Mouse (Mus musculus) stomach, postnatal 0 days (tissue): ENCODE results near the gene Plekha7.

Experiments used
- CTCF ChIP-seq: IDR thresholded peaks from 2 replicates; pipeline ENCODE4 v1.5.1; 2016; ENCODE audit warnings: antibody characterized with exemption, low read depth, mild to moderate bottlenecking, moderate library complexity
- EP300 ChIP-seq: optimal IDR thresholded peaks from 2 replicates; pipeline ENCODE3; 2016; ENCODE audit warnings: antibody characterized with exemption

- no peak for TF ChIP-seq CTCF
- no peak for TF ChIP-seq EP300
These were observed 81.9 kb downstream of the Plekha7 start for GRCm38 (mm10) chr7:116226316-116226715.
